Mouse (Mus musculus): ENCODE results near the gene Ephb3.
A peak's percentile ranks its signal among the peaks of the same experiment; 100 is the strongest.

Gene Ephb3

GRCm38 (mm10) chr16:21205093-21205886 lies 735 bp downstream of the Ephb3 start:
- no peak for DNase-seq (ENCODE audit: low read depth)

- DNase-seq (ENCODE audit: low read depth) = no peak
Observed at GRCm38 (mm10) chr16:21208001-21208565, 3.5 kb downstream of the Ephb3 start.

- DNase-seq (ENCODE audit: low read depth) = no peak
Observed at GRCm38 (mm10) chr16:21209290-21209689, 4.7 kb downstream of the Ephb3 start.

GRCm38 (mm10) chr16:21210204-21210603 lies 5.6 kb downstream of the Ephb3 start:
- DNase-seq (ENCODE audit: low read depth) = no peak

- DNase-seq (ENCODE audit: low read depth) = no peak
Observed at GRCm38 (mm10) chr16:21210667-21211338, 6.2 kb downstream of the Ephb3 start.

- no peak for DNase-seq (ENCODE audit: low read depth)
Observed at GRCm38 (mm10) chr16:21211501-21211900, 6.9 kb downstream of the Ephb3 start.

- no peak for DNase-seq (ENCODE audit: low read depth)
Observed at GRCm38 (mm10) chr16:21212369-21212768, 7.8 kb downstream of the Ephb3 start.

- no peak for DNase-seq (ENCODE audit: low read depth)
Observed at GRCm38 (mm10) chr16:21213939-21214338, 9.4 kb downstream of the Ephb3 start.

- no peak for DNase-seq (ENCODE audit: low read depth)
Observed at GRCm38 (mm10) chr16:21214803-21215202, 10.2 kb downstream of the Ephb3 start.

GRCm38 (mm10) chr16:21216047-21216446 lies 11.5 kb downstream of the Ephb3 start:
- DNase-seq (ENCODE audit: low read depth) = no peak

- no peak for DNase-seq (ENCODE audit: low read depth)
Observed at GRCm38 (mm10) chr16:21217233-21217632, 12.7 kb downstream of the Ephb3 start.

GRCm38 (mm10) chr16:21219656-21220055 lies 15.1 kb downstream of the Ephb3 start:
- DNase-seq (ENCODE audit: low read depth) = no peak

GRCm38 (mm10) chr16:21223038-21223437 lies 18.5 kb downstream of the Ephb3 start:
- DNase-seq (ENCODE audit: low read depth) = no peak

GRCm38 (mm10) chr16:21224648-21225240 lies 20.2 kb downstream of the Ephb3 start:
- DNase-seq (ENCODE audit: low read depth) = no peak

- DNase-seq (ENCODE audit: low read depth) = no peak
Observed at GRCm38 (mm10) chr16:21226629-21227028, 22.1 kb downstream of the Ephb3 start.

GRCm38 (mm10) chr16:21235135-21235534 lies 30.6 kb downstream of the Ephb3 start:
- DNase-seq (ENCODE audit: low read depth) = no peak

- DNase-seq (ENCODE audit: low read depth) = no peak
Observed at GRCm38 (mm10) chr16:21238722-21239121, 34.2 kb downstream of the Ephb3 start.

GRCm38 (mm10) chr16:21240547-21240946 lies 36.0 kb downstream of the Ephb3 start:
- DNase-seq (ENCODE audit: low read depth) = no peak

- DNase-seq (ENCODE audit: low read depth) = no peak
Observed at GRCm38 (mm10) chr16:21241030-21241429, 36.5 kb downstream of the Ephb3 start.

- no peak for DNase-seq (ENCODE audit: low read depth)
Observed at GRCm38 (mm10) chr16:21242946-21243345, 38.4 kb downstream of the Ephb3 start.

- DNase-seq (ENCODE audit: low read depth) = no peak
Observed at GRCm38 (mm10) chr16:21244803-21245202, 40.2 kb downstream of the Ephb3 start.

- no peak for DNase-seq (ENCODE audit: low read depth)
Observed at GRCm38 (mm10) chr16:21245387-21245786, 40.8 kb downstream of the Ephb3 start.

- DNase-seq (ENCODE audit: low read depth) = peak; percentile 56
Observed at GRCm38 (mm10) chr16:21245931-21246390, 41.4 kb downstream of the Ephb3 start.

Data from naive thymus-derived CD4-positive, alpha-beta T cell, adult 2 months (primary cell).